In genomic region chr6:24664867-24665458, GRCm38 (mm10) we compare ENCODE assay signal across 8 mouse cellular contexts. TPM values are rescaled to one million over a fixed set of nuclear protein-coding genes. Genes with fewer than 3 reads are reported as not detected.
A peak's percentile ranks its signal among the peaks of the same experiment; 100 is the strongest.
DNase-seq lines count a peak whose midpoint lies in the region; ATAC-seq and TF ChIP-seq lines count a peak whose summit lies in the region.

Gene Wasl, minus strand, starts transcription at chr6:24665009.

- peak; percentile 91 for ATAC-seq in activated CD4-positive, CD25-positive, alpha-beta regulatory T cell, adult 4 months

- DNase-seq in gastrocnemius, adult 8-10 months (ENCODE audit: low spot score in 2 of 2): peak; percentile 97
- peak; percentile 81 for DNase-seq in hindlimb bud, embryonic 11.5 days (ENCODE audit: extremely low spot score, low read depth, low spot score)
- peak; percentile 92 to 99 for DNase-seq in left cerebral cortex, adult 8-10 months (ENCODE audit: low spot score in 2 of 2)
- peak; percentile 99 to 100 for DNase-seq in right cerebral cortex, postnatal 10 days (ENCODE audit: low spot score in 2 of 2)
- peak; percentile 98 for DNase-seq in urinary bladder, postnatal 25 days (ENCODE audit: low spot score)

- H3K4me3 ChIP-seq in cortical plate, adult 2 months (ENCODE audit: insufficient read depth, low read length): peak within 1 kb of the TSS; percentile 85
- H3K4me3 ChIP-seq in megakaryocyte, embryonic 14.5 days (replicated peaks): peak within 1 kb of the TSS; percentile 94

- H3K4me1 ChIP-seq in cortical plate, adult 2 months (ENCODE audit: control insufficient read depth, insufficient read depth, low read length): peaks cover 6% of the 10 kb centered on the region; the same call in 1 of the 2 replicates
- peaks cover 29% of the 10 kb centered on the region for H3K4me1 ChIP-seq in megakaryocyte, embryonic 14.5 days

- peaks cover 7% of the 10 kb centered on the region for H3K36me3 ChIP-seq in megakaryocyte, embryonic 14.5 days (replicated peaks; ENCODE audit: low read length)

- TF ChIP-seq POLR2A in cortical plate, adult 2 months (IDR thresholded peaks at IDR 0.05; ENCODE audit: extremely low read depth, insufficient read depth, low read length): peak; percentile 70; the same call in 1 of the 2 replicates

- H3K27me3 ChIP-seq in megakaryocyte, embryonic 14.5 days (replicated peaks): no peaks in the 10 kb centered on the region

- peak within 1 kb of the TSS; percentile 96 for H3K27ac ChIP-seq in cortical plate, adult 2 months (ENCODE audit: insufficient read depth, low read length)

- no peaks in the 10 kb centered on the region for H3K9me3 ChIP-seq in megakaryocyte, embryonic 14.5 days

- TF ChIP-seq CTCF in cortical plate, adult 2 months (IDR thresholded peaks at IDR 0.05; ENCODE audit: extremely low read depth, insufficient read depth, low read length): no peak

RNA-seq across cellular contexts. Expression of gene Wasl, which starts in this region (rescaled TPM):
- 10 to 100 TPM; 13.2 to 16.1 TPM for polyA plus RNA-seq in activated CD4-positive, CD25-positive, alpha-beta regulatory T cell, adult 4 months (2017; shearing (Covaris generic))
- polyA plus RNA-seq in cortical plate, adult 2 months (2012; rRNA removed): 56.4 and 58.5 TPM in 2 replicates
- total RNA-seq in gastrocnemius, adult 8-10 months (2022): 10 to 100 TPM; 11.5 to 15.7 (median 15.4) TPM
- total RNA-seq in left cerebral cortex, adult 8-10 months (2022): 100 to 1,000 TPM in 2 of 4 experiments, 10 to 100 TPM in 2; 93.6 to 105 (median 97.3) TPM
- 9.5 and 10.5 TPM in 2 replicates for polyA plus RNA-seq in megakaryocyte, embryonic 14.5 days (2012; ENCODE audit: insufficient read depth, low replicate concordance)

Comparison
In these comparisons a context has a peak if more than half of its experiments do, and no peak if none do; other contexts are left out.
1. Peak in every context shown above with its lines: DNase-seq, ATAC-seq, H3K4me3 ChIP-seq and H3K27ac ChIP-seq.
2. RNA of gene Wasl (total RNA-seq): 93.6 to 105 TPM in left cerebral cortex, adult 8-10 months; 11.5 to 15.7 TPM in gastrocnemius, adult 8-10 months; every median in the first group is over 4 times any median in the second.